Mouse (Mus musculus) fibroblast of lung, adult 2 months (primary cell): ENCODE results near the gene Pou2f3.

Source experiments
- DNase-seq: peaks from one replicate; pipeline ENCODE4 v3.0.0-alpha.2; 2011; ENCODE audit warnings: low read depth

Pou2f3 gene

GRCm38 (mm10) chr9:43074611-43075010 lies 135.6 kb downstream of the Pou2f3 start:
- DNase-seq, result no peak
